Mouse (Mus musculus) left cerebral cortex, adult 18-20 months (tissue): Measurements from ENCODE around the gene Tm4sf19. TPM values are rescaled to one million over a fixed set of nuclear protein-coding genes. Genes with fewer than 3 reads are reported as not detected.

Experiments
- DNase-seq, 2 experiments: peaks; one replicate each; pipeline ENCODE4 v3.0.0; 2021 to 2022; ENCODE audit warnings: low spot score in 2 of 2, mixed read lengths in 1 of 2
- long read RNA-seq, 2 experiments: library from polyadenylated mRNA; stranded (forward); transcript quantifications; one replicate each; pipeline ENCODE4 v2.0.0; 2021
- total RNA-seq, 2 experiments: library from RNA; stranded (reverse); gene quantifications; 2 replicates each; pipeline ENCODE4 v1.2.3; 2021

The Tm4sf19 gene
- not detected for total RNA-seq
- long read RNA-seq, experiment 1: 0 reads
- long read RNA-seq, experiment 2: 0 reads

GRCm38 (mm10) chr16:32400267-32400666 is at the start of gene Tm4sf19:
Tm4sf19 (plus strand) TSS chr16:32400506.
- peak in 1 of 2 experiments; percentile 17 for DNase-seq

GRCm38 (mm10) chr16:32350776-32351175 is 49.5 kb upstream of the Tm4sf19 start:
- DNase-seq: no peak

- DNase-seq: no peak
Measured at GRCm38 (mm10) chr16:32363530-32363929, 36.8 kb upstream of the Tm4sf19 start.

GRCm38 (mm10) chr16:32371351-32371750 is 29.0 kb upstream of the Tm4sf19 start:
- peak in 1 of 2 experiments; percentile 17 for DNase-seq

GRCm38 (mm10) chr16:32379575-32379974 is 20.7 kb upstream of the Tm4sf19 start:
- no peak for DNase-seq

GRCm38 (mm10) chr16:32382901-32383300 is 17.4 kb upstream of the Tm4sf19 start:
- no peak for DNase-seq

GRCm38 (mm10) chr16:32384885-32385284 is 15.4 kb upstream of the Tm4sf19 start:
- no peak for DNase-seq

- DNase-seq: no peak
Measured at GRCm38 (mm10) chr16:32386826-32387225, 13.5 kb upstream of the Tm4sf19 start.

GRCm38 (mm10) chr16:32389049-32389448 is 11.3 kb upstream of the Tm4sf19 start:
- no peak for DNase-seq

- no peak for DNase-seq
Measured at GRCm38 (mm10) chr16:32389841-32390240, 10.5 kb upstream of the Tm4sf19 start.

- no peak for DNase-seq
Measured at GRCm38 (mm10) chr16:32390882-32391281, 9.4 kb upstream of the Tm4sf19 start.

GRCm38 (mm10) chr16:32395679-32396540 is 4.4 kb upstream of the Tm4sf19 start:
- DNase-seq: no peak

GRCm38 (mm10) chr16:32396541-32396835 is 3.8 kb upstream of the Tm4sf19 start:
- DNase-seq: no peak

- no peak for DNase-seq
Measured at GRCm38 (mm10) chr16:32398206-32398605, 2.1 kb upstream of the Tm4sf19 start.

- DNase-seq: no peak
Measured at GRCm38 (mm10) chr16:32401335-32401965, 1.1 kb downstream of the Tm4sf19 start.

GRCm38 (mm10) chr16:32402818-32403217 is 2.5 kb downstream of the Tm4sf19 start:
- DNase-seq: no peak

GRCm38 (mm10) chr16:32405716-32406115 is 5.4 kb downstream of the Tm4sf19 start:
- DNase-seq: no peak

GRCm38 (mm10) chr16:32406671-32407070 is 6.4 kb downstream of the Tm4sf19 start:
- DNase-seq: no peak

- DNase-seq: no peak
Measured at GRCm38 (mm10) chr16:32407730-32408129, 7.4 kb downstream of the Tm4sf19 start.

- no peak for DNase-seq
Measured at GRCm38 (mm10) chr16:32417457-32417856, 17.2 kb downstream of the Tm4sf19 start.

GRCm38 (mm10) chr16:32419517-32420483 is 19.5 kb downstream of the Tm4sf19 start, which contains the start of gene Tctex1d2:
Tctex1d2 (plus strand) TSS chr16:32419702.
- peak; percentile 88 to 92 for DNase-seq
